Mouse (Mus musculus): Measurements from ENCODE around the gene Tex11. TPM values are rescaled to one million over a fixed set of nuclear protein-coding genes. Genes with fewer than 3 reads are reported as not detected.

The Tex11 gene
- polyA plus RNA-seq, 1 experiment from 2014 or later = not detected

Other genes starting within 250 kb of the Tex11 start
- 0.61 and 1.1 TPM in 2 replicates for gene Slc7a3, start 26.4 kb upstream of the Tex11 start, polyA plus RNA-seq (2015; fragmentation: Nextera tagmentation; extraction: Ambion mirVana)
- gene Snx12, start 162.9 kb upstream of the Tex11 start, polyA plus RNA-seq (2015; fragmentation: Nextera tagmentation; extraction: Ambion mirVana) = 17.7 and 21.9 TPM in 2 replicates
- gene Foxo4, start 194.9 kb upstream of the Tex11 start, polyA plus RNA-seq (2015; fragmentation: Nextera tagmentation; extraction: Ambion mirVana) = 1.5 TPM in 2 replicates
- not detected in 2 replicates for gene Gm614, start 204.3 kb upstream of the Tex11 start, polyA plus RNA-seq (2015; fragmentation: Nextera tagmentation; extraction: Ambion mirVana)
- 9.0 and 11.4 TPM in 2 replicates for gene Il2rg, start 208.6 kb upstream of the Tex11 start, polyA plus RNA-seq (2015; fragmentation: Nextera tagmentation; extraction: Ambion mirVana)
- 0.08 TPM in 1 of 2 replicates, not detected in the other for gene Gm20489, start 209.4 kb upstream of the Tex11 start, polyA plus RNA-seq (2015; fragmentation: Nextera tagmentation; extraction: Ambion mirVana)
- 18.4 and 21.1 TPM in 2 replicates for gene Med12, start 214.4 kb upstream of the Tex11 start, polyA plus RNA-seq (2015; fragmentation: Nextera tagmentation; extraction: Ambion mirVana)
- gene Nlgn3, start 239.5 kb upstream of the Tex11 start, polyA plus RNA-seq (2015; fragmentation: Nextera tagmentation; extraction: Ambion mirVana) = 0.14 and 0.21 TPM in 2 replicates

Measured in liver, embryonic 13.5 days (tissue).